Comparison of ENCODE assay signal across 10 mouse cellular contexts in the genomic region with DNA sequence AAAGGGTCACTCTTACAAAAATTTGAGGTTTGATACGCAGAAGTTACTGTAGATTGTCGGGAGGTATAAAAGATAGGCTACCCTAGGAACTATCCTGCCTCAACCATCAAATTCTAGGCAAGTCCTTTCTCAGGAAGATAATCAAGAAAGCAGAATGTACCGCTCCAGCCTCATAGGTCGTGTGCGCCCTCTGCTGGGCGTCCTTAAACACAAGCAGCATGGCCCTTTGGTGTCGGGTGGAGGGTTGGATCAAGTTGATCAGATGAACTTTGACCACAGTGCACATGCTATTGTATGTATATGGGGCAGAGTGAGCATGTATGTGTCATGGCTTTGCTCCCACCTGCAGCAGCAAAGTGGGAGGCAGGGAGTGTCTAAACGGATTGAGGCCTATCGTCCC. TPM values are rescaled to one million over a fixed set of nuclear protein-coding genes. Genes with fewer than 3 reads are reported as not detected.
DNase-seq lines count a peak whose midpoint lies in the region; ATAC-seq and TF ChIP-seq lines count a peak whose summit lies in the region.
"Had no signal": no experiment of that assay in that cellular context is flagged by ENCODE, and none has a peak within 500 bp of the region (broad histone marks: within the 10 kb centered on the region; RNA-seq: fewer than 3 reads in every experiment).

No protein-coding gene starts in this region.

- H3K27me3 ChIP-seq in heart, adult 2 months (ENCODE audit: control insufficient read depth, insufficient read depth, low read length) = no peaks in the 10 kb centered on the region
- no peaks in the 10 kb centered on the region for H3K27me3 ChIP-seq in heart, embryonic 11.5 days (ENCODE audit: control insufficient read depth, insufficient read depth, low read length)
- H3K27me3 ChIP-seq in forebrain, postnatal 0 days (ENCODE audit: insufficient read depth, low read length) = no peaks in the 10 kb centered on the region; the same call in 1 of the 2 replicates
- no peaks in the 10 kb centered on the region for H3K27me3 ChIP-seq in lung, embryonic 14.5 days (ENCODE audit: insufficient read depth, low read length)
- H3K27me3 ChIP-seq: liver, embryonic 15.5 days had no signal

- WGBS in heart, adult 2 months = 17% methylated on average over 9 of the region's 9 CpGs
- WGBS in heart, embryonic 11.5 days (ENCODE audit: insufficient replicate concordance) = 11% methylated on average over 9 of the region's 9 CpGs
- whole genome bisulfite sequencing in forebrain, postnatal 0 days = 15% methylated on average over 9 of the region's 9 CpGs
- WGBS in lung, embryonic 14.5 days = 12% methylated on average over 9 of the region's 9 CpGs

- no peak overlapping the region for H3K4me3 ChIP-seq in heart, adult 2 months
- H3K4me3 ChIP-seq in heart, embryonic 11.5 days (ENCODE audit: low read depth, low read length) = no peak overlapping the region
- no peak overlapping the region for H3K4me3 ChIP-seq in forebrain, postnatal 0 days (ENCODE audit: low read depth, low read length)
- H3K4me3 ChIP-seq in lung, embryonic 14.5 days (ENCODE audit: low read depth, low read length) = no peak overlapping the region
- H3K4me3 ChIP-seq: liver, embryonic 15.5 days had no signal

- no peak overlapping the region for H3K9ac ChIP-seq in heart, adult 2 months (ENCODE audit: low read depth, low read length)
- no peak overlapping the region for H3K9ac ChIP-seq in heart, embryonic 11.5 days (ENCODE audit: low read depth, low read length)
- no peak overlapping the region for H3K9ac ChIP-seq in forebrain, postnatal 0 days
- H3K9ac ChIP-seq in lung, embryonic 14.5 days = no peak overlapping the region
- H3K9ac ChIP-seq: liver, embryonic 15.5 days had no signal

- 0 out of 2 replicates have a peak, but pooled peaks have one; percentile 56 for TF ChIP-seq EP300 in heart, adult 2 months (IDR thresholded peaks at IDR 0.05; ENCODE audit: insufficient read depth, low read depth, low read length)

- no peaks in the 10 kb centered on the region for H3K36me3 ChIP-seq in heart, adult 2 months (ENCODE audit: control insufficient read depth, insufficient read depth, low read length)
- H3K36me3 ChIP-seq in heart, embryonic 11.5 days (ENCODE audit: control insufficient read depth, insufficient read depth, low read length) = no peaks in the 10 kb centered on the region
- no peaks in the 10 kb centered on the region for H3K36me3 ChIP-seq in forebrain, postnatal 0 days (ENCODE audit: insufficient read depth)
- H3K36me3 ChIP-seq in lung, embryonic 14.5 days (ENCODE audit: insufficient read depth) = no peaks in the 10 kb centered on the region
- H3K36me3 ChIP-seq: G1E; liver, embryonic 15.5 days had no signal

- no peak for TF ChIP-seq POLR2A in heart, adult 2 months (IDR thresholded peaks at IDR 0.05; ENCODE audit: insufficient read depth, low read depth, low read length)

- peak; percentile 92 for TF ChIP-seq CTCF in heart, adult 2 months (IDR thresholded peaks at IDR 0.05)
- TF ChIP-seq CTCF in forebrain, postnatal 0 days (IDR thresholded peaks at IDR 0.05; ENCODE audit: low read depth) = peak; percentile 95
- peak; percentile 95 for TF ChIP-seq CTCF in lung, embryonic 14.5 days (IDR thresholded peaks at IDR 0.05; ENCODE audit: low read depth)

- intact Hi-C loops in heart, adult 2 months (cut with DNase I) = loop anchor here (1.0 to 10.0 kb wide), 3 partner anchors 60 to 217 kb away; no protein-coding TSS in a partner anchor

- DNase-seq in heart, adult 2 months = peak; percentile 34 to 59
- DNase-seq in ES-CJ7 (ENCODE audit: low read depth, low spot score) = peak; percentile 78
- peak; percentile 38 for DNase-seq in cerebellum, adult 11-12 months
- DNase-seq in forebrain, postnatal 0 days = peak; percentile 84
- peak; percentile 41 to 82 for DNase-seq in kidney, postnatal 36 days
- DNase-seq in lung, embryonic 14.5 days = peak; percentile 88
- DNase-seq in right cerebral cortex, postnatal 36 days (ENCODE audit: low spot score in 2 of 2) = peak; percentile 21 to 30

- H3K4me2 ChIP-seq in heart, embryonic 11.5 days = no peak overlapping the region
- H3K4me2 ChIP-seq in forebrain, postnatal 0 days (ENCODE audit: low read depth) = no peak overlapping the region
- no peak overlapping the region for H3K4me2 ChIP-seq in lung, embryonic 14.5 days
- H3K4me2 ChIP-seq: liver, embryonic 15.5 days had no signal

- no peaks in the 10 kb centered on the region for H3K9me3 ChIP-seq in heart, embryonic 11.5 days (replicated peaks; ENCODE audit: control insufficient read depth, low read length)
- no peaks in the 10 kb centered on the region for H3K9me3 ChIP-seq in forebrain, postnatal 0 days (ENCODE audit: low read length)
- no peaks in the 10 kb centered on the region for H3K9me3 ChIP-seq in lung, embryonic 14.5 days (ENCODE audit: low read depth, low read length)
- H3K9me3 ChIP-seq: liver, embryonic 15.5 days had no signal

- no peak for ATAC-seq in heart, embryonic 11.5 days (replicated peaks; ENCODE audit: insufficient number of reproducible peaks, low FRiP score, low TSS enrichment)
- ATAC-seq in forebrain, postnatal 0 days = peak; percentile 45; the same call in 1 of the 2 replicates
- no peak for ATAC-seq in lung, embryonic 14.5 days (ENCODE audit: insufficient read depth)

- no peaks in the 10 kb centered on the region for H3K4me1 ChIP-seq in heart, adult 2 months (ENCODE audit: control insufficient read depth, insufficient read depth, low read length)
- H3K4me1 ChIP-seq in heart, embryonic 11.5 days (ENCODE audit: control insufficient read depth, insufficient read depth, low read length) = no peaks in the 10 kb centered on the region
- no peaks in the 10 kb centered on the region for H3K4me1 ChIP-seq in forebrain, postnatal 0 days (ENCODE audit: insufficient read depth)
- no peaks in the 10 kb centered on the region for H3K4me1 ChIP-seq in lung, embryonic 14.5 days (ENCODE audit: insufficient read depth)
- H3K4me1 ChIP-seq: liver, embryonic 15.5 days had no signal

- no peak overlapping the region for H3K27ac ChIP-seq in heart, adult 2 months
- H3K27ac ChIP-seq in heart, embryonic 11.5 days (ENCODE audit: low read depth, low read length) = no peak overlapping the region
- H3K27ac ChIP-seq in forebrain, postnatal 0 days (ENCODE audit: low read depth, low read length) = no peak overlapping the region
- no peak overlapping the region for H3K27ac ChIP-seq in lung, embryonic 14.5 days (ENCODE audit: low read depth)
- H3K27ac ChIP-seq: liver, embryonic 15.5 days had no signal

- no peaks in the 10 kb centered on the region for H3K79me2 ChIP-seq in heart, adult 2 months (replicated peaks; ENCODE audit: control insufficient read depth, insufficient read depth, low read length)

RNA-seq across cellular contexts. Expression of gene Zfp612, which starts 7.9 kb away (rescaled TPM):
- 1 to 10 TPM; 6.5 to 6.8 TPM for total RNA-seq in heart, adult 2 months (2021)
- 2.7 and 6.4 TPM in 2 replicates for polyA plus RNA-seq in heart, adult 2 months (2012; rRNA removed)
- 5.4 and 6.0 TPM in 2 replicates for polyA plus RNA-seq in heart, embryonic 11.5 days (2014; fragmentation: Nextera tagmentation; extraction: Ambion mirVana)
- 13.1 and 19.6 TPM in 2 replicates for total RNA-seq in forebrain, postnatal 0 days (2014; rRNA removed)
- 8.2 and 13.6 TPM in 2 replicates for polyA plus RNA-seq in forebrain, postnatal 0 days (2015; fragmentation: Nextera tagmentation; extraction: Ambion mirVana)
- 5.4 and 5.8 TPM in 2 replicates for polyA plus RNA-seq in lung, embryonic 14.5 days (2014; fragmentation: Nextera tagmentation; extraction: Ambion mirVana)
- polyA plus RNA-seq: G1E had no signal

RNA-seq across cellular contexts. Expression of gene Gm21964, which starts 29.4 kb away (rescaled TPM):
- total RNA-seq in heart, adult 2 months (2021) = not detected
- not detected in 2 replicates for polyA plus RNA-seq in heart, adult 2 months (2012; rRNA removed)
- not detected in 2 replicates for polyA plus RNA-seq in heart, embryonic 11.5 days (2014; fragmentation: Nextera tagmentation; extraction: Ambion mirVana)
- not detected in 2 replicates for total RNA-seq in forebrain, postnatal 0 days (2014; rRNA removed)
- polyA plus RNA-seq in forebrain, postnatal 0 days (2015; fragmentation: Nextera tagmentation; extraction: Ambion mirVana) = not detected in 2 replicates
- not detected in 2 replicates for polyA plus RNA-seq in lung, embryonic 14.5 days (2014; fragmentation: Nextera tagmentation; extraction: Ambion mirVana)
- total RNA-seq: G1E had no signal
- polyA plus RNA-seq: G1E; liver, embryonic 15.5 days had no signal

RNA-seq across cellular contexts. Expression of gene Gm17720, which starts 31.0 kb away (rescaled TPM):
- not detected for total RNA-seq in heart, adult 2 months (2021)
- not detected in 2 replicates for polyA plus RNA-seq in heart, adult 2 months (2012; rRNA removed)
- not detected in 2 replicates for polyA plus RNA-seq in heart, embryonic 11.5 days (2014; fragmentation: Nextera tagmentation; extraction: Ambion mirVana)
- not detected in 2 replicates for total RNA-seq in forebrain, postnatal 0 days (2014; rRNA removed)
- not detected in 2 replicates for polyA plus RNA-seq in forebrain, postnatal 0 days (2015; fragmentation: Nextera tagmentation; extraction: Ambion mirVana)
- not detected in 2 replicates for polyA plus RNA-seq in lung, embryonic 14.5 days (2014; fragmentation: Nextera tagmentation; extraction: Ambion mirVana)
- total RNA-seq: G1E had no signal
- polyA plus RNA-seq: G1E; liver, embryonic 15.5 days had no signal

RNA-seq across cellular contexts. Expression of gene Chst4, which starts 32.1 kb away (rescaled TPM):
- 1 to 10 TPM; 3.2 to 3.3 TPM for total RNA-seq in heart, adult 2 months (2021)
- polyA plus RNA-seq in heart, adult 2 months (2012; rRNA removed) = 5.6 and 5.7 TPM in 2 replicates
- 0.16 and 0.51 TPM in 2 replicates for polyA plus RNA-seq in heart, embryonic 11.5 days (2014; fragmentation: Nextera tagmentation; extraction: Ambion mirVana)
- not detected in 2 replicates for total RNA-seq in forebrain, postnatal 0 days (2014; rRNA removed)
- polyA plus RNA-seq in forebrain, postnatal 0 days (2015; fragmentation: Nextera tagmentation; extraction: Ambion mirVana) = not detected in 2 replicates
- 0.27 TPM in 1 of 2 replicates, not detected in the other for polyA plus RNA-seq in lung, embryonic 14.5 days (2014; fragmentation: Nextera tagmentation; extraction: Ambion mirVana)
- total RNA-seq: G1E had no signal
- polyA plus RNA-seq: G1E; liver, embryonic 15.5 days had no signal

Comparison
In these comparisons a context has a peak if more than half of its experiments do, and no peak if none do; other contexts are left out.
1. DNase-seq: peak in every context shown above with its lines; median percentile 88 in lung, embryonic 14.5 days; 84 in forebrain, postnatal 0 days; 78 in ES-CJ7; 62 in kidney, postnatal 36 days; 46 in heart, adult 2 months; 38 in cerebellum, adult 11-12 months; 26 in right cerebral cortex, postnatal 36 days.